Mouse (Mus musculus) heart, postnatal 0 days (tissue): ENCODE results near the gene Nectin2. TPM values are rescaled to one million over a fixed set of nuclear protein-coding genes. Genes with fewer than 3 reads are reported as not detected.
A peak's percentile ranks its signal among the peaks of the same experiment; 100 is the strongest.

Experiments used
- ATAC-seq: fragments of 200-750 bp; cut with Nextera tagmentation; 2 replicates; pipeline ENCODE4 v1.8.0; 2017; ENCODE audit warnings: low read depth, moderate number of reproducible peaks, moderate library complexity; ENCODE audit not compliant: insufficient read depth
- DNase-seq: peaks from one replicate; pipeline ENCODE4 v3.0.0-alpha.2; 2016; ENCODE audit warnings: low spot score
- H3K27ac ChIP-seq: fragments of 300-500 bp; sonication (generic); 2 replicates; pipeline ENCODE4 v1.5.1; 2014; ENCODE audit warnings: low read depth, mild to moderate bottlenecking
- H3K27me3 ChIP-seq: fragments of 300-500 bp; sonication (generic); 2 replicates; pipeline ENCODE4 v1.6.1; 2014; ENCODE audit warnings: low read length, mixed read lengths; ENCODE audit not compliant: control insufficient read depth, insufficient read depth
- H3K36me3 ChIP-seq: fragments of 300-500 bp; sonication (generic); replicated peaks from 2 replicates; pipeline ENCODE4 v1.6.1; 2014; ENCODE audit warnings: low read length, mixed read lengths; ENCODE audit not compliant: control insufficient read depth, insufficient read depth
- H3K4me1 ChIP-seq: fragments of 300-500 bp; sonication (generic); 2 replicates; pipeline ENCODE4 v1.6.1; 2014; ENCODE audit warnings: antibody characterized with exemption; ENCODE audit not compliant: control insufficient read depth, insufficient read depth
- H3K4me2 ChIP-seq: fragments of 300-500 bp; sonication (generic); 2 replicates; pipeline ENCODE4 v1.6.1; 2014; ENCODE audit warnings: low read depth, mild to moderate bottlenecking, low read length, moderate library complexity
- H3K4me3 ChIP-seq: fragments of 300-500 bp; sonication (generic); 2 replicates; pipeline ENCODE4 v1.5.1; 2014; ENCODE audit warnings: low read depth, low read length
- H3K9ac ChIP-seq: fragments of 300-500 bp; sonication (generic); replicated peaks from 2 replicates; pipeline ENCODE4 v1.6.1; 2014; ENCODE audit warnings: low read depth, low read length, mixed read lengths
- H3K9me3 ChIP-seq: fragments of 300-500 bp; sonication (generic); replicated peaks from 2 replicates; pipeline ENCODE4 v1.6.1; 2016; ENCODE audit warnings: low read length; ENCODE audit not compliant: control insufficient read depth
- CTCF ChIP-seq: IDR thresholded peaks from 2 replicates; pipeline ENCODE4 v1.5.1; 2016; ENCODE audit warnings: antibody characterized with exemption, control low read depth, low read depth
- EP300 ChIP-seq: IDR thresholded peaks from 2 replicates; pipeline ENCODE4 v1.6.1; 2016; ENCODE audit warnings: antibody characterized with exemption, low read depth
- WGBS: fragments of 180-500 bp; shearing (Covaris S2); extraction: QIAGEN DNeasy Blood & Tissue Kit; methylation state at CpG from one replicate; pipeline ENCODE4 v1.1.7; 2014; 5-methylcytosine and 5-hydroxymethylcytosine counted together
- polyA plus RNA-seq: library from polyadenylated mRNA; unstranded; fragments of >200 nt; fragmentation: Nextera tagmentation; extraction: Ambion mirVana; gene quantifications from 2 replicates; pipeline ENCODE4 v1.2.1, GENCODE M21; 2015
- total RNA-seq: library from RNA; depleted of rRNA; stranded (reverse); fragments of >200 nt; gene quantifications from 2 replicates; pipeline ENCODE4 v1.2.3, GENCODE M21; 2014; ENCODE audit warnings: low replicate concordance

Gene Nectin2
- total and polyA plus RNA-seq, 2 experiments from 2014 or later = 43.6 to 81.3 TPM

- no peak for TF ChIP-seq CTCF
- TF ChIP-seq EP300 = no peak
- no peak for ATAC-seq
- DNase-seq = no peak
- Histone ChIP-seq H3K27ac (0 out of 2 replicates have a peak overlapping the region, but pooled peaks have one; percentile 32), H3K4me3 (no peak overlapping the region), H3K4me1 (0 out of 2 replicates have a peak, but pooled peaks cover 4% of the 10 kb centered on the region), H3K27me3 (no peaks in the 10 kb centered on the region), H3K36me3 (no peaks in the 10 kb centered on the region), H3K9me3 (no peaks in the 10 kb centered on the region), H3K4me2 (no peak overlapping the region), H3K9ac (no peak overlapping the region)
- 47% methylated on average over 8 of the region's 8 CpGs for WGBS
Observed at GRCm38 (mm10) chr7:19783630-19784029, 33.3 kb upstream of the Nectin2 start.

- Histone ChIP-seq H3K4me1 (0 out of 2 replicates have a peak, but pooled peaks cover 4% of the 10 kb centered on the region), H3K9ac (no peak overlapping the region), H3K36me3 (no peaks in the 10 kb centered on the region), H3K27ac (no peak overlapping the region), H3K4me3 (no peak overlapping the region), H3K9me3 (no peaks in the 10 kb centered on the region), H3K4me2 (no peak overlapping the region), H3K27me3 (no peaks in the 10 kb centered on the region)
- ATAC-seq = peak; percentile 44; the same call in 1 of the 2 replicates
- no peak for DNase-seq
- WGBS = 90% methylated on average over 4 of the region's 4 CpGs
- no peak for TF ChIP-seq EP300
- TF ChIP-seq CTCF = peak; percentile 76
Observed at GRCm38 (mm10) chr7:19782645-19783044, 32.4 kb upstream of the Nectin2 start.

GRCm38 (mm10) chr7:19781741-19782140 lies 31.5 kb upstream of the Nectin2 start:
- H3K27ac ChIP-seq = no peak overlapping the region
- H3K27me3 ChIP-seq = no peaks in the 10 kb centered on the region
- H3K4me2 ChIP-seq = no peak overlapping the region
- H3K36me3 ChIP-seq = no peaks in the 10 kb centered on the region
- no peak for ATAC-seq
- TF ChIP-seq CTCF (no peak), EP300 (no peak)
- H3K4me1 ChIP-seq = 0 out of 2 replicates have a peak, but pooled peaks cover 4% of the 10 kb centered on the region
- H3K4me3 ChIP-seq = no peak overlapping the region
- no peak for DNase-seq
- H3K9ac ChIP-seq = no peak overlapping the region
- no peaks in the 10 kb centered on the region for H3K9me3 ChIP-seq
- WGBS = 83% methylated on average over 7 of the region's 7 CpGs

DNA sequence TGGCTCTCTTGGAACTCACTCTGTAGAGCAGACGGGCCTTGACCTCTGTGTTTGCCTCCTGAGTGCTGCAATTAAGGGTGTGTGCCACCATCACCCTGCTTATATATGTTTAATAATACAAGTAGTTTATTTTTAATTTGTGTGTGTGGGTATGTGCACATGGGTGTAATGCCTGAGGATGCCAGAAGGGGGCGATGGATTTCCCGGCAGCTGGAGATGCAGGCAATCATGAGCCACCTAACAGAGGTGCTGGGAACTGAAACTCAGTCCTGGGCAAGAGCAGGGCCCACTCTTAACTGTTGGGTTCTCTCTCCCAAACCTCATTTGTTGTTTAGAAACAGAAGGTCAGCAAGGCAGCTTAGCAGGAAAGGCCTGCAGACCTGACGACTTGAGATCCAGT lies 29.6 kb upstream of the Nectin2 start:
- no peak for TF ChIP-seq CTCF
- TF ChIP-seq EP300 = no peak
- Histone ChIP-seq H3K36me3 (no peaks in the 10 kb centered on the region), H3K4me2 (no peak overlapping the region), H3K27ac (no peak overlapping the region), H3K9ac (no peak overlapping the region), H3K4me3 (no peak overlapping the region), H3K9me3 (no peaks in the 10 kb centered on the region), H3K4me1 (0 out of 2 replicates have a peak, but pooled peaks cover 4% of the 10 kb centered on the region), H3K27me3 (no peaks in the 10 kb centered on the region)
- ATAC-seq (no peak), DNase-seq (no peak)
- WGBS = 80% methylated on average over 4 of the region's 4 CpGs

DNA sequence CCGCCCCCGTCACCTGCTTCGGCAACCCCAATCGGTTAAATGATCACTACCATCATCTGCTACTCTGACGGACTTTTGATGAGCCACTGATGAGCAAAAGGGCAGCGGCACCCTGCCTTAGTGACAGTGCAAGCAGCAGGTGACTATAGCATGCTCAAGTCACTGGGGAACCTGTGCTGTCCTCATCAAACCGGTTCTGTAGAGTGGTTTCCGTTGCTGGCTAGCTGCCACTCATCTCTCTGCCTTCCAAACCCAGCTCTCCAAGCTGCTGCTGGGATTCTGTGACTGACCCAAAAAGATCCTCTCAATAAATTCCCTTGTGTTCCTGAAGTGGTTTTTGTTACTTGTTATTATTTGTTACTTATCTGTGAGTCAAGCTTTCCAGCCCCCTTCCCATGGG lies 28.4 kb upstream of the Nectin2 start:
- TF ChIP-seq CTCF (no peak), EP300 (no peak)
- Histone ChIP-seq H3K4me3 (no peak overlapping the region), H3K9ac (no peak overlapping the region), H3K27ac (no peak overlapping the region), H3K4me1 (0 out of 2 replicates have a peak, but pooled peaks cover 2% of the 10 kb centered on the region), H3K36me3 (no peaks in the 10 kb centered on the region), H3K9me3 (no peaks in the 10 kb centered on the region), H3K27me3 (no peaks in the 10 kb centered on the region), H3K4me2 (no peak overlapping the region)
- 86% methylated on average over 8 of the region's 8 CpGs for WGBS
- DNase-seq = no peak
- ATAC-seq = no peak
